Mouse (Mus musculus): ENCODE measurements around the gene Mthfd2l.

Gene Mthfd2l

GRCm38 (mm10) chr5:91047987-91048386, 117.1 kb downstream of the Mthfd2l start:
- Histone ChIP-seq H3K36me3 (ENCODE audit: insufficient read depth, low read length) (no peaks in the 10 kb centered on the region), H3K27me3 (ENCODE audit: insufficient read depth, low read length) (no peaks in the 10 kb centered on the region), H3K9me3 (ENCODE audit: low read length) (no peaks in the 10 kb centered on the region), H3K4me3 (replicated peaks; ENCODE audit: low read length) (no peak overlapping the region), H3K4me1 (replicated peaks; ENCODE audit: low read depth, low read length) (no peaks in the 10 kb centered on the region)
- no peak for TF ChIP-seq CTCF (conservative IDR thresholded peaks at IDR 0.05; ENCODE audit: low read length)
- no peak for TF ChIP-seq POU5F1 (IDR thresholded peaks at IDR 0.05; ENCODE audit: borderline replicate concordance, low read length)
- TF ChIP-seq NANOG (IDR thresholded peaks at IDR 0.05; ENCODE audit: borderline replicate concordance, low read length) = no peak

DNA sequence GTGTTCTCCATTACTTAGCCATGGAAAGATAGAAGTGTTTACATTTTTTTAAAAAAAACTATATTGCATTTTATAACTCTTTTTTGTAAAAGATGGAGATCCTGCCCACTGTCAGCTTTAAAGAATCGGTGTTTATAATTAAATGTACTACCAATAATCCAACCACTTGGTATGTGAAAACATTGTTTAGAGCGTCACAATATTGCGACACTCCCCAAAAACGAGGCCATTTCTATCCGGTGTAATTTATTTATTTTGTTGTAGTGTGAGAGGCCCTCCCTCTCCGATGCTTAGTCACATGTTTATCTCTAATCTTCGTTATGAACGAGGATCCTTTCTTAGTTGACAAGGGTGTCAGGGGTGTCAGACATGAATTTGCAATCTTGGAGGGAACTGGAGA, 117.5 kb downstream of the Mthfd2l start:
- Histone ChIP-seq H3K4me3 (replicated peaks; ENCODE audit: low read length) (no peak overlapping the region), H3K36me3 (ENCODE audit: insufficient read depth, low read length) (no peaks in the 10 kb centered on the region), H3K9me3 (ENCODE audit: low read length) (no peaks in the 10 kb centered on the region), H3K4me1 (replicated peaks; ENCODE audit: low read depth, low read length) (no peaks in the 10 kb centered on the region), H3K27me3 (ENCODE audit: insufficient read depth, low read length) (no peaks in the 10 kb centered on the region)
- no peak for TF ChIP-seq NANOG (IDR thresholded peaks at IDR 0.05; ENCODE audit: borderline replicate concordance, low read length)
- no peak for TF ChIP-seq POU5F1 (IDR thresholded peaks at IDR 0.05; ENCODE audit: borderline replicate concordance, low read length)
- TF ChIP-seq CTCF (conservative IDR thresholded peaks at IDR 0.05; ENCODE audit: low read length) = no peak

All from E14TG2a.4 (cell line).